Comparison of ENCODE assay signal across 12 mouse cellular contexts in the genomic region with DNA sequence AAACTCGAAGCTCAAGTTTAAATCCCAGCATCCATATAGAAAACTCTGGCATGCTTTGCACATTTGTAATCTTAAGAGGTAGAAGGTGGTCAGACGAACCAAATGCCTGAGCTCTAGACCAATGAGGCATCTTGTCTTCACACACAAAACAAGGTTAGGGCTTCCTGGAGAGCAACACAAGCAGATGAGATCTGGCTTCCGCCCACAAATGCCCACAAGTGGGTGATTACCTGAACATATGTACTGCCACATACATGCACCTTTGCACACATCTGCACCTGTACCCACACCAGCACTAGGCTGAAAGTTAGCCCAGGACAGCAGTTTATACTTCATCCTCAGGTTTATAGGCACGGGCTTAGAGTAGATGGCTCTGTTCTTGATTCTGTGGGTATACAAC. TPM values are rescaled to one million over a fixed set of nuclear protein-coding genes. Genes with fewer than 3 reads are reported as not detected.
DNase-seq lines count a peak whose midpoint lies in the region; ATAC-seq and TF ChIP-seq lines count a peak whose summit lies in the region.
"Had no signal": no experiment of that assay in that cellular context is flagged by ENCODE, and none has a peak within 500 bp of the region (broad histone marks: within the 10 kb centered on the region; RNA-seq: fewer than 3 reads in every experiment).

No protein-coding gene starts in this region.

- peak overlapping the region; percentile 33; the same call in 1 of the 2 replicates for H3K27ac ChIP-seq in lung, postnatal 0 days (ENCODE audit: low read length)
- H3K27ac ChIP-seq in bone marrow macrophage, adult 2 months (ENCODE audit: insufficient read depth, low read depth, low read length), result peak overlapping the region; percentile 80
- H3K27ac ChIP-seq in liver, embryonic 16.5 days (ENCODE audit: low read length), result peak overlapping the region; percentile 92
- no peak overlapping the region for H3K27ac ChIP-seq in midbrain, embryonic 16.5 days (ENCODE audit: low read length)
- H3K27ac ChIP-seq: forebrain, embryonic 12.5 days had no signal

- H3K4me1 ChIP-seq in lung, postnatal 0 days (ENCODE audit: insufficient read depth, low read depth, low read length), result no peaks in the 10 kb centered on the region
- H3K4me1 ChIP-seq in bone marrow macrophage, adult 2 months (ENCODE audit: control insufficient read depth, insufficient read depth, low read length), result peaks cover 25% of the 10 kb centered on the region
- H3K4me1 ChIP-seq in liver, embryonic 16.5 days (ENCODE audit: control insufficient read depth, low read depth, low read length), result peaks cover 73% of the 10 kb centered on the region
- no peaks in the 10 kb centered on the region for H3K4me1 ChIP-seq in midbrain, embryonic 16.5 days (ENCODE audit: control insufficient read depth, insufficient read depth, low read length)
- H3K4me1 ChIP-seq: forebrain, embryonic 12.5 days had no signal

- TF ChIP-seq POLR2A in bone marrow macrophage, adult 2 months (IDR thresholded peaks at IDR 0.05; ENCODE audit: borderline replicate concordance, low read depth, low read length), result no peak

- H3K4me3 ChIP-seq in lung, postnatal 0 days (ENCODE audit: low read depth, low read length), result no peak overlapping the region
- H3K4me3 ChIP-seq in bone marrow macrophage, adult 2 months (ENCODE audit: insufficient read depth, low read length), result no peak overlapping the region
- H3K4me3 ChIP-seq in liver, embryonic 16.5 days (ENCODE audit: low read depth, low read length), result no peak overlapping the region
- H3K4me3 ChIP-seq in midbrain, embryonic 16.5 days (ENCODE audit: low read depth, low read length), result no peak overlapping the region
- H3K4me3 ChIP-seq: forebrain, embryonic 12.5 days; lung, embryonic 15.5 days had no signal

- H3K36me3 ChIP-seq in lung, postnatal 0 days (ENCODE audit: insufficient read depth, low read length), result no peaks in the 10 kb centered on the region
- H3K36me3 ChIP-seq in liver, embryonic 16.5 days (ENCODE audit: control insufficient read depth, insufficient read depth), result peaks cover 4% of the 10 kb centered on the region; the same call in 1 of the 2 replicates
- no peaks in the 10 kb centered on the region for H3K36me3 ChIP-seq in midbrain, embryonic 16.5 days (ENCODE audit: control insufficient read depth, insufficient read depth, low read length)
- H3K36me3 ChIP-seq: forebrain, embryonic 12.5 days; lung, embryonic 15.5 days had no signal

- H3K9me3 ChIP-seq in lung, postnatal 0 days (ENCODE audit: low read length), result no peaks in the 10 kb centered on the region
- H3K9me3 ChIP-seq in liver, embryonic 16.5 days (replicated peaks; ENCODE audit: control insufficient read depth, low read length), result no peaks in the 10 kb centered on the region
- no peaks in the 10 kb centered on the region for H3K9me3 ChIP-seq in midbrain, embryonic 16.5 days (replicated peaks; ENCODE audit: control insufficient read depth, low read length, poor library complexity, severe bottlenecking)
- H3K9me3 ChIP-seq: forebrain, embryonic 12.5 days; lung, embryonic 15.5 days had no signal

- H3K9ac ChIP-seq in lung, postnatal 0 days (replicated peaks; ENCODE audit: low read depth), result no peak overlapping the region
- peak overlapping the region; percentile 59; the same call in 1 of the 2 replicates for H3K9ac ChIP-seq in liver, embryonic 16.5 days (ENCODE audit: low read depth, low read length)
- H3K9ac ChIP-seq in midbrain, embryonic 16.5 days (ENCODE audit: low read depth, low read length), result no peak overlapping the region
- H3K9ac ChIP-seq: forebrain, embryonic 12.5 days; lung, embryonic 15.5 days had no signal

- TF ChIP-seq EP300 in lung, postnatal 0 days (IDR thresholded peaks at IDR 0.05), result no peak

- 77% methylated on average over 4 of the region's 4 CpGs for WGBS in lung, postnatal 0 days
- WGBS in liver, embryonic 16.5 days (ENCODE audit: insufficient replicate concordance), result 68% methylated on average over 4 of the region's 4 CpGs
- WGBS in midbrain, embryonic 16.5 days, result 89% methylated on average over 4 of the region's 4 CpGs

- DNase-seq in lung, postnatal 0 days (ENCODE audit: low spot score), result no peak
- no peak for DNase-seq in lung, adult 18-20 months
- DNase-seq in thymus, postnatal 36 days, result peak; percentile 39 to 48
- no peak for DNase-seq in right cerebral cortex, postnatal 10 days (ENCODE audit: low spot score in 2 of 2)
- DNase-seq: kidney, adult 18-20 months; retina, postnatal 1 day had no signal

- peak; percentile 20 for ATAC-seq in lung, postnatal 0 days
- no peak for ATAC-seq in liver, embryonic 16.5 days (ENCODE audit: low read depth)
- ATAC-seq in midbrain, embryonic 16.5 days, result no peak
- ATAC-seq: Patski had no signal

- 0 out of 2 replicates have a peak overlapping the region, but pooled peaks have one; percentile 23 for H3K4me2 ChIP-seq in lung, postnatal 0 days (replicated peaks; ENCODE audit: low read depth, low read length)
- peak overlapping the region; percentile 59 for H3K4me2 ChIP-seq in liver, embryonic 16.5 days (ENCODE audit: low read depth, low read length)
- no peak overlapping the region for H3K4me2 ChIP-seq in midbrain, embryonic 16.5 days (ENCODE audit: low read length)
- H3K4me2 ChIP-seq: forebrain, embryonic 12.5 days; lung, embryonic 15.5 days had no signal

- no peaks in the 10 kb centered on the region for H3K27me3 ChIP-seq in lung, postnatal 0 days (replicated peaks; ENCODE audit: insufficient read depth, low read length)
- no peaks in the 10 kb centered on the region for H3K27me3 ChIP-seq in liver, embryonic 16.5 days (ENCODE audit: control insufficient read depth, insufficient read depth, low read depth, low read length)
- H3K27me3 ChIP-seq in midbrain, embryonic 16.5 days (ENCODE audit: control insufficient read depth, insufficient read depth, low read depth, low read length), result no peaks in the 10 kb centered on the region
- H3K27me3 ChIP-seq: forebrain, embryonic 12.5 days; lung, embryonic 15.5 days; Patski had no signal

- no peak for TF ChIP-seq CTCF in lung, postnatal 0 days (IDR thresholded peaks at IDR 0.05)
- TF ChIP-seq CTCF in bone marrow macrophage, adult 2 months (IDR thresholded peaks at IDR 0.05; ENCODE audit: low read depth, low read length), result no peak

RNA-seq across cellular contexts. Expression of gene Man1a, which starts 36.7 kb away (rescaled TPM):
- 6.6 and 6.9 TPM in 2 replicates for polyA plus RNA-seq in lung, postnatal 0 days (2015; fragmentation: Nextera tagmentation; extraction: Ambion mirVana)
- polyA plus RNA-seq in bone marrow macrophage, adult 2 months (2012; ENCODE audit: insufficient read depth, insufficient read length, missing spikeins), result 119 and 127 TPM in 2 replicates
- polyA plus RNA-seq in liver, embryonic 16.5 days (2015; fragmentation: Nextera tagmentation; extraction: Ambion mirVana), result 12.5 and 14.2 TPM in 2 replicates
- 4.0 and 4.7 TPM in 2 replicates for polyA plus RNA-seq in midbrain, embryonic 16.5 days (2015; fragmentation: Nextera tagmentation; extraction: Ambion mirVana)

Comparison
In these comparisons a context has a peak if more than half of its experiments do, and no peak if none do; other contexts are left out.
1. DNase-seq: peak in thymus, postnatal 36 days (2 of 2); none in lung, postnatal 0 days (single experiment), lung, adult 18-20 months (0 of 2) and right cerebral cortex, postnatal 10 days (0 of 2).